Mouse (Mus musculus) cerebellum, adult 2 months (tissue): ENCODE data around the gene Tbc1d4.

Experiments
- CTCF ChIP-seq: fragments of 200-500 bp; IDR thresholded peaks from 2 replicates; pipeline ENCODE4 v1.5.1; 2011; ENCODE audit warnings: low read depth, mild to moderate bottlenecking, control low read depth, low read length, moderate library complexity, borderline replicate concordance; ENCODE audit not compliant: insufficient read depth
- POLR2A ChIP-seq: fragments of 200-500 bp; IDR thresholded peaks from 2 replicates; pipeline ENCODE4 v1.6.1; 2011; ENCODE audit warnings: low read length, control low read depth, borderline replicate concordance; ENCODE audit not compliant: insufficient read depth

DNA sequence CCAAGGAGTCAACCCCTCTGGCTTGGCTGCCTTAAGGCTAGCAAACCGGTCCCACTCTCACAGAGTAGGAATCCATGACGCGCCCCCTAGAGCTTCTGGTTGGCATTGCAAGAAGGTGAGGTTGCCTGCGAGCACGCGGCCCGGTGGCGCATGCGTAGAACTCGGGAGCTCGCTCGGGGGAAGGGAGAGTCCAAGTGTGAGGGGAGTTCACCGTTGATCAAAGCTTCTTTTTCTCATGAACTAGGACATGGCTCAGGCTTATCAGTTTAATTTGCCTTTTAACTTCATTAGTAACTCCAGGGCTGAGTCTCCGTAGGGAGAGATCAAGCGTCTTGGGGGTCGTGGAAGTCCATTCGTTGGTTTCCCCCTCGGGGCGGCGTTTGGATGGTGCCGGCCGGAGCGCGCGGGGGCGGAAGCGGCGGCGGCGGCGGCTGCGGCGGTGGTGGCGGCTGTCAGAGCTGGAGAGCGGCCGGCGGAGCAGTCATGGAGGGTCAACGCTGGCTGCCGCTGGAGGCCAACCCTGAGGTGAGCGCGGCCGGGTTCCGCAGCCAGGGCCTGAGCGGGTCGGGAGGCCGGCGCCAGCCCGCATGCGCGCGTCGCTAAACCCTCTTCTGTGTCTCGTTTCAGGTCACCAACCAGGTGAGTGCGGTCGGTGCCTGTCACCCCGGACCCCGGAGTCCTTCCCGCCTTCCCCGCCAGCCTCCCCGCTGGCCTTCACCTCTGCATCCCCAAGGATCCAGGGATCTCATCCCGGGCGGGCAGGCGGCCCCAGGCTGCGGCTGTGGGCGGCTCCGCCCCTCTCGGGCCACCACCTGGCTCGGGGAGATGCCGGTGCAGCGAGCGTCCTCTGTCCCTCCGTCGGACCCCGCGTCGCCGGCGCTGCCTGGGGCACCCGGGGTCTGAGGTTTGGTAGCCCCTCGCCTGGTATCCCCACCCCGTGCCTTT is 44.9 kb upstream of the Tbc1d4 start, which contains the start of gene Uchl3:
- TF ChIP-seq CTCF = peak; percentile 89
- peak; percentile 54; the same call in 1 of the 2 replicates for TF ChIP-seq POLR2A
